Mouse (Mus musculus) layer of hippocampus, adult 18-20 months (tissue): ENCODE results near the gene Tbx5. TPM values are rescaled to one million over a fixed set of nuclear protein-coding genes. Genes with fewer than 3 reads are reported as not detected.
"Not testable (repeated sequence)": the region's sequence is repeated elsewhere in the genome, so short reads cannot be mapped to it uniquely, and the experiment has no call there.

ENCODE experiments used
- DNase-seq, 2 experiments: peaks; one replicate each; pipeline ENCODE4 v3.0.0; 2022; ENCODE audit warnings: low spot score in 2 of 2
- total RNA-seq, 2 experiments: library from RNA; stranded (reverse); gene quantifications; 2 replicates each; pipeline ENCODE4 v1.2.3; 2021

Tbx5 gene
- total RNA-seq, 2 experiments from 2014 or later: not detected

GRCm38 (mm10) chr5:119841634-119842420 is 9.4 kb downstream of the Tbx5 start:
- no peak for DNase-seq

- no peak for DNase-seq
These were observed 10.4 kb downstream of the Tbx5 start for GRCm38 (mm10) chr5:119842701-119843393.

GRCm38 (mm10) chr5:119843394-119843777 is 10.9 kb downstream of the Tbx5 start:
- DNase-seq: no peak

DNA sequence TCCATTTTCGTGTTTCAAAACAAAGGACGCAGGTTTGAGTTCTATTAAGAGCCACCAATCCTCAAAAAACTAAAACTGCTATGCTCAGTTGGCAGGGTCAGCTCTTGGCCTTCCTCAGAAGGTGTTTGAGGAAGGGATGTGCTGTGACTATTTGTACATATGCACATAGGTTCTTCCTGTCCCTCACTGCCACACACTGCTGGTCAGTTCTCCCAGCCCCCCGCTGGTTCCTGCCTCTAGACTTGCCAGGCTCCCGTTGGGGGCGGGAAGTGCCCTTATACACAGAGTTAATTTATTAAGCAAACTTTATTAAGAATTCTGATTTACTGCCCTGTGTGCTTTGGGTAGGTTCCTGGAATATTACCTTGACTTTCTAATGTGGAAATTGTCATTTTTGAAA is 11.9 kb downstream of the Tbx5 start:
- no peak for DNase-seq

GRCm38 (mm10) chr5:119844994-119845393 is 12.5 kb downstream of the Tbx5 start:
- DNase-seq: no peak

DNA sequence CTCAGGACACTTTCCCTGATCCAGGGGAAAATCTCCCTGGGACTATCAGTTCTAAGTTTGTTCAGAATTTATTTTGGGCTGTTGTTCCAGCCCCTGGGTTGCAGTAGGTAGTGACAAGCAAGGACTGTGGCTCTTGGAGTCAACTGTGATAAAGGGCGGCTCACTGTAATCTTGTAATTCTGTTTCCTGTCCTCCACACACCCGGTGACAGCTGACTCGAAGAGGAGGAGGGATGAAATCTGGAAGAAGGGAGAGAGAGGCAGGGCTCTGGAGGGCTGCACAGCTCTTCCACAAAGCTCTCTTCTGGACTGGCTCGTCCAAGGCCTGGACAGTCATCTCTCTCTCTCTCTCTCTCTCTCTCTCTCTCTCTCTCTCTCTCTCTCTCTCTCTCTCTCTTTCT is 24.6 kb downstream of the Tbx5 start:
- no peak for DNase-seq

GRCm38 (mm10) chr5:119861301-119861700 is 28.8 kb downstream of the Tbx5 start:
- DNase-seq: no peak

- DNase-seq: no peak
These were observed 30.0 kb downstream of the Tbx5 start for GRCm38 (mm10) chr5:119862431-119862830.

DNA sequence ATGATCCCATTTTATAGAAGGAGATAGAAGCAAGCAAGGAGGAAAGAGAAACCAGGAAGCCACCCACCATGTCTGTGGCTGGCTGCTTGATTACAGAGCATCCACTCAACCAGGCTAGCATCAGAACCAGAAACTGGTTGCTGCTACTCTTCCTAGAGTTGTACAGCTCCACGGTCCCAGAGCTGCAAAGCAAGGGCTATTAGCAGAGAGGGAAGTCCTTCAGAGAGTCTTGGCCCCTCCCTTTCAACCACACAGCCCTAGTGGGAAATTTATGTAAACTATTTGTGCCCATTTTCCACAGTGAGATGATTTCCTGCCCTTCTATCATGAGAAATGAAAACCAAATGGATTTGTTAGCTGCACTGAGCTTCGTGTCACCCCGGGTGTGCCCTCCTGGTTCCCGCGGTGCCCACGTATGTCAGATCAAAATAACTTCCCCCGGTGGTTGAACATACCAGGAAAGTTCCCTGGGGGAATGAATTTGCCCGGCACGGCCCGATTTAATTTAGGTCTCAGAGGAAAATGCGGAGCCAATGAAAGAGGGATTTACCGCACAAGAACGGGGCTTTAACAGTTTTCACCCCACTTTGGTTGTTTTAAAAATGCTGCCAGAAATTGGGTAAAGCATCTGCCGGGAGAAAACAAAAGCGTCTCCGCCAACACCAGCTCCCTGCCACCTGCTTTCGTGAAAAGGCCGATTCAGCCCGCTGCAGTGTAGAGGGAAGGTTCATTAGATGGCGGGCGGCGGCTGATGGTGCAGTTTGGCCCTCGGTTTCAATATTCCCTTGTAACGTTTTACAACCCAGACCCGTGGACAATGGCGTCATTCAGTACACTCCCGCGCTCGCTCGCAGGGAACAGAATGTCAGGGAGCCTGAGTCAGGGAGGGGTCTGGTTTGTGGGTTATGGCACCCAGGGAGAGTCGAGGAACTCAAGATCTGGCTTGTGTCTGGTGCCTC is 34.1 kb downstream of the Tbx5 start:
- DNase-seq: peak; percentile 14 to 45

- DNase-seq: no peak
These were observed 35.5 kb downstream of the Tbx5 start for GRCm38 (mm10) chr5:119867986-119868385.

DNA sequence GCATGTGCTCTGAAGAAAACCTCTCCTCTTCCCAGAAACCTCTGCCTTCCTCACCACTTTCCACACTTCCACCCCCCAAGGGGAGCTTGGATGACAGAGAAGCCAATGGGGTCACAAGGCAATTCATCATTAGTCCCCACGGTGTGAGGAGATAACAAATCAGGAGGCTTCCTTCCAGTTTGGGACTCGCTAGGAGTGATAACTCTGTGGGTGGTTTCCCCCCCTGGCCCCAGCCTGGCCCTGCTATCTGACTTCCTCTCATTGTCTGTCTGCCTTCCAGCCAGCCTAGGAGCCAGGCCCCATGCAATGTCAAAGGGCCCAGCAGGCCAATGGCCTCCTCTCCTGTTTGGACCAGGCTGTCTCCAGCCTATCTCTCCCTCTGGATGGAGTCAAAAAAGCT is 43.0 kb downstream of the Tbx5 start:
- no peak for DNase-seq

DNA sequence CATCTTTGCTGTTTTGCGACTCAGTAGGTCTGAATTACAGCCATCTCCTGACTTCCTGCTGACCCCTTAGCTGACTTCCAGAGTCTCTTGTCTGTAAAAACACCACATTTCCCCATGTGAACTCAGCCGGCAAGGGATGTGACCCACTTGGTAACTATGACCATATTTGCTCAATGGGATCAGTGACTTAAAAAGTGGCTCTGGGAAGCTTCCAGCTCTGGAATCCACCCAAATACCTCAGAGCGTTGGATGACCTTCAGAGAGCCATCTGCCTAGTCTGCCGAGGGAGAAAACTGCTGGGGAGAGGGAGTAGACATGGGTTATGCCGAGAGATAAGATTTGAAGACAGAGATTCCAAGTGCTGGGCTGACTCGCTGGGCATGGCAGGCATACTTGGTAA is 44.7 kb downstream of the Tbx5 start:
- DNase-seq: no peak

DNA sequence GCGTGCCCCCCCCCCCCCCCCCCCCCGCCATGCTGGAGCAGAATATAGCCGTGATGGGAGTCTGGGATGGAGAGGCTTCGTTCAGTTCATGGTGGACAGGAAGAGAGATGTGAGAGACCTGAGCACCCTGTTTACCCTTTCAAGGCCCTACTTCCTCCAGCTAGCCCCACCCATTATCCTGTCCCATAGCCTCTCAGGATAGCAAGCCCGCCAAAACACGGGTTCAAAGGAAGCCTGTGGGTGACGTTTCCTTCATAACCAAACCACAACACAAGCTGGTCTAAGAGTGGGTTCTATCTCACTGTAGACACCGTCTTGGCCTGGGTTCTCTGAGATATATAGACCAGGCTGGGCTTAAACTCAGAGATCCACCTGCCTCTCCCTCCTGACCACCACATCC is 53.1 kb downstream of the Tbx5 start:
- DNase-seq: no peak

DNA sequence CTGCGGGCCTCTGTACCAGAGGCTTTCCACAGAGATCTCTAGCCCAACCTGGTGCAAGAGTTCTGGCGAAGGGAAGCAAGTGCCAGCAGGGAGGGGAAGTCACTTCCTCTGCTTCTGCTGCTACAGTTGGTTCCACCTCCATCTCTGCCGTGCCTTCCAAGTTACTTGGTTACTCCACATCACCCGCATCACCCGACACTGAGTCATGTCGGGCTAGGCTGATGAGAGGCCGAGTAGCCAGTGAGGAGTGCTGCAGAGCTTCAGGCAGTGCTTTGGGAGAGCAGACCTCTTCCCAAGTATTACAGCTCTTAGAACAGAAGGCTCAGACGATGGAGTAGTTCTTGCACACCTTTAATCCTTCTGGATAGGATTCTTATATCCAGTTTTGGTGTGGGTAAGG is 54.9 kb downstream of the Tbx5 start:
- DNase-seq: no peak

- DNase-seq: no peak
These were observed 59.5 kb downstream of the Tbx5 start for GRCm38 (mm10) chr5:119891960-119892359.

DNA sequence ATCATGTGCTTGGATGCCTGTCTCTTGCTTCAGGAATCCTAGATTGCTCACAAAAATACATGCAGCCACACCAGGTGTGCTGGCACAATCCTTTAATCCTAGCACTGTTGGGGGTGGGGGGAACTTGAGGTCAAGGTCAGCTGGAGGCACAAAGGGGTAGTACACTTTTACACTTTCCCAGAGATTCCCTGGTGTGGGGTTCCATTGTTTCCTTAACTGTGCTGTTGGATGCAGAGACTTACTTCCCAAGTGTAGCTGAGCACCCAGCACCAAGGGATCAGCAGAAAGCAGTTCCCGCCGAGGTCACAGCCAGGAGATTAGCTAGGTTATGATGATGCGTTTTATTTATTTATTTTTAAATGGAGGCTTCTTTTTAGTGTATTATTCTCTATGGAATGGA is 60.6 kb downstream of the Tbx5 start:
- DNase-seq: no peak

DNA sequence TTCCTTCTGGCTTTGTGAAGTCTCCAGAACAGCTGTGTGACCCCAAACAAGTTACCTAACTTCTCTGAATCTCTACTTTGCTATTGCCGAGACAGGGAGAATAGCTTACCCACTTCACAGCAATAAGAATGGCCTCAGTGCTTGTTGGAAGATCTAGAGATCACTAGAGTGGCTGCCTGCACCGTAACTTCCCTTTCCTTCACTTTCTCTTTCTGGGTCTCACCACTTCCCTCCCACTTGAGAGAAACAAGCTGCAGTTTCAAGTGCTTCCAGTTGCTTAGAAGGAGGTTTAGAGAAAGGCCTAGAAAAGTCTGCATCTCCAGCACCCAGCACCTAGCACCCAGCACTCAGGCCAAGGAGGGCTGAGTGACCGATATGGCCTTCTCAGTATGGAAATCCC is 64.1 kb downstream of the Tbx5 start:
- DNase-seq: no peak

DNA sequence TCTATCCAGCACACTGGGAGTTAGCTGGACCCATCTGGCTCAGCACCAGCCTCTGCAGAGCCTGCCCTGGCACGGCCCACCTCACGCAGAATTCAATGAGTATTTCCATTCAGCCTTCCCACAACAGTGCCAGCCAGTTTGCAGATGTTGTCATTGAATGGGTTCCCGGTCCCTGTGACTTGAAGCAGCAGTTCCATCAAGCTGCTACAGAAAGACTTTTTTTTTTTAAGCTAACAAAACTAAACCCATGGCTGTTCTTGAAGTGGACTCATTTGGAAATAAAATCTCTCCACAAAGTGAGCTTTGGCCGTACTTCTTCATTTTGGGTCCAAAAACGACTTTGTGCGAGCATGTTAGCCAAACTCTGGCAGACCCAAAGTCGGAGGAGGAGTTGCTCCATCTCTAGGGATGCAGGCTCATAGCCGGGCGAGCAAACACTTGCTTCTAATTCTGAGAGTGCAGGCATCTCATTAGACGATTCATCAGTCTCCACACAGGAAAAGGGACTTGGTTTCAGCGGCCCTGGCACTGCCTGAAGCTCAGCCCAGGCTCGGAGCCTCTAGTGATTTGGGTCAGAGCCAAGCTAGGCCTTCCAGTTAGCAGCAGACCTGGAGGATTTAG is 84.2 kb downstream of the Tbx5 start:
- peak; percentile 48 to 64 for DNase-seq

DNA sequence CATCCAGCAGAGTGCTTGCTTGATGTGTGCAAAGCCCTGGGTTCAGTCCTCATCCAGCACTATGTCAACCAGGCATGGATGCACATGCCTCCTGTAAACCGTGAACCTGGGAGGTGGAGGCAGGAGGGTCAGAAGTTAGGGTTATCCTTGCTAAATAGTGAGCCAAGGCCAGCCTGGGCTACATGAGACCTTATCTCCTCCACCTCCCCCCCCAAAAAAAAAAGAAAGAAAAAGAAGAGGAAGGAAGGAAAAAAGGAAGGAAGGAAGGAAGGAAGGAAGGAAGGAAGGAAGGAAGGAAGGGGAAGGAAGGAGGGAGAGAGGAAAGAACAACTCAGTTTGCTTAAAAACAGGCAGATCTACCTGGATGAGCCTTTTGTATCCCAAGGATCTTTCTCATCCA is 85.9 kb downstream of the Tbx5 start:
- DNase-seq: not testable (repeated sequence)

GRCm38 (mm10) chr5:119920941-119921340 is 88.5 kb downstream of the Tbx5 start:
- DNase-seq: no peak

DNA sequence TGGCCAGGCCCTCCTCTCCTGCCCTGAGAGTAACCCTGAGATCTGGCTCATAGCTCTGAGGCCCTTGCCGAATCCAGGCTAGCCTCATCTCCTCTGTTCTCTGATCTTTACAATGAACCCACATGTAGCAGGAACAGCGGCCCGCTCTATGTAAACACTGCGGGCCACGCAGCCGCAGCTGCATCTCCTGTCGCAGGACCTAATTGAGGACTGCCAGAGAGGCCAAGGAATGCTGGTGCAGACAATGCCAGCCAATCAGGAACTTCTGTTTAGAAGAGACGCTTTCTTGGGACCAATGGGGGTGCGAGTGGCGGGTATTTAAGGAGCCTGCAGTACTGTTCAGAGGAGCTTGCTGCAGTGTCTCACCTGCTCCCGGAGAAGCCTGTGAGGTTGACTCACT is 89.8 kb downstream of the Tbx5 start:
- DNase-seq: no peak
